Mouse (Mus musculus) limb, embryonic 12.5 days (tissue): ENCODE data around the gene Nfkb1. TPM values are rescaled to one million over a fixed set of nuclear protein-coding genes. Genes with fewer than 3 reads are reported as not detected.

ENCODE experiments used
- ATAC-seq: fragments of 200-750 bp; cut with Nextera tagmentation; 2 replicates; pipeline ENCODE4 v1.8.0; 2017; ENCODE audit warnings: low read depth, moderate TSS enrichment; ENCODE audit not compliant: insufficient number of reproducible peaks, insufficient read depth, low FRiP score, low TSS enrichment
- H3K27ac ChIP-seq: fragments of 300-500 bp; sonication (generic); 2 replicates; pipeline ENCODE4 v1.5.1; 2016; ENCODE audit warnings: mild to moderate bottlenecking, moderate library complexity
- H3K27me3 ChIP-seq: fragments of 300-500 bp; sonication (generic); 2 replicates; pipeline ENCODE4 v1.6.1; 2016; ENCODE audit warnings: mild to moderate bottlenecking, moderate library complexity
- H3K36me3 ChIP-seq: fragments of 300-500 bp; sonication (generic); 2 replicates; pipeline ENCODE4 v1.6.1; 2016; ENCODE audit warnings: mild to moderate bottlenecking, moderate library complexity
- H3K4me1 ChIP-seq: fragments of 300-500 bp; sonication (generic); replicated peaks from 2 replicates; pipeline ENCODE4 v1.6.1; 2016
- H3K4me2 ChIP-seq: fragments of 300-500 bp; sonication (generic); 2 replicates; pipeline ENCODE4 v1.6.1; 2016; ENCODE audit warnings: mild to moderate bottlenecking, moderate library complexity
- H3K4me3 ChIP-seq: fragments of 300-500 bp; sonication (generic); replicated peaks from 2 replicates; pipeline ENCODE4 v1.5.1; 2016; ENCODE audit warnings: mild to moderate bottlenecking
- H3K9ac ChIP-seq: fragments of 300-500 bp; sonication (generic); replicated peaks from 2 replicates; pipeline ENCODE4 v1.6.1; 2016; ENCODE audit warnings: mild to moderate bottlenecking, moderate library complexity
- H3K9me3 ChIP-seq: fragments of 300-500 bp; sonication (generic); 2 replicates; pipeline ENCODE4 v1.6.1; 2016; ENCODE audit warnings: mild to moderate bottlenecking, moderate library complexity
- WGBS: fragments of 180-500 bp; shearing (Covaris S2); methylation state at CpG from one replicate; pipeline ENCODE4 v1.1.7; 2016; 5-methylcytosine and 5-hydroxymethylcytosine counted together
- polyA plus RNA-seq: library from polyadenylated mRNA; unstranded; fragments of >200 nt; fragmentation: Nextera tagmentation; extraction: Ambion mirVana; gene quantifications from 2 replicates; pipeline ENCODE4 v1.2.1, GENCODE M21; 2016

Gene Nfkb1
- polyA plus RNA-seq, 1 experiment from 2014 or later: 16.8 TPM

- 0 out of 2 replicates have a peak, but pooled peaks cover 4% of the 10 kb centered on the region for H3K27me3 ChIP-seq
- H3K27ac ChIP-seq: no peak overlapping the region
- H3K4me3 ChIP-seq: no peak overlapping the region
- ATAC-seq: no peak
- no peak overlapping the region for H3K4me2 ChIP-seq
- no peaks in the 10 kb centered on the region for H3K9me3 ChIP-seq
- peaks cover 19% of the 10 kb centered on the region for H3K4me1 ChIP-seq
- H3K36me3 ChIP-seq: no peaks in the 10 kb centered on the region
- H3K9ac ChIP-seq: no peak overlapping the region
- WGBS: 52% methylated on average over 10 of the region's 10 CpGs
These were observed 8.3 kb upstream of the Nfkb1 start for GRCm38 (mm10) chr3:135699523-135700264.

DNA sequence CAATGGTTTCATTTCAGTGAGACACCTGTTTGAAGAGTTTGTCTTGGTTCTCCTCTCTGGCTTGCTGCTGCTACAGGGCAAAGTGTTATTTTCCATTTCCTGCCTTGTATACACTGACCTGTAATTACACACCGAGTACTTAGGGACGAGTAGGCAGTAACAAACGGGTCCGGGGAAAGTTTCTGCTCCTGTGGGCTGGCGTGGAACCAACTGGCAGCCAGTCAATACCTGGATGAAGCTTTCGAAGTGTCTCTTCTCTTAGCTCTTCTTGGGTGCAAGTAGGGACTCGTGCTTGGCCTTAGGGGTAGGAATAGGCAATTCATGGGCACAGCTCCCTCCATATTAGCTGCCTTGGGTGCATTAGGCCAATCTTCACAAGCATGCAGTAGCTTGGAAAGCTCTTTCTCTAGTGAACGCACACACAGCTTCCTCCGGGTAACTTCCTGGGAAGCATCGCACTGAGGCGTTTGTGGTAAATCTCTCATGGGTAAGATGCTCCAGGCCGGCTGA is 7.2 kb upstream of the Nfkb1 start:
- H3K36me3 ChIP-seq: no peaks in the 10 kb centered on the region
- H3K27me3 ChIP-seq: peaks cover 7% of the 10 kb centered on the region; the same call in 1 of the 2 replicates
- H3K27ac ChIP-seq: no peak overlapping the region
- H3K4me2 ChIP-seq: no peak overlapping the region
- no peaks in the 10 kb centered on the region for H3K9me3 ChIP-seq
- no peak overlapping the region for H3K9ac ChIP-seq
- H3K4me3 ChIP-seq: no peak overlapping the region
- 50% methylated on average over 12 of the region's 12 CpGs for WGBS
- H3K4me1 ChIP-seq: peaks cover 19% of the 10 kb centered on the region
- ATAC-seq: no peak

DNA sequence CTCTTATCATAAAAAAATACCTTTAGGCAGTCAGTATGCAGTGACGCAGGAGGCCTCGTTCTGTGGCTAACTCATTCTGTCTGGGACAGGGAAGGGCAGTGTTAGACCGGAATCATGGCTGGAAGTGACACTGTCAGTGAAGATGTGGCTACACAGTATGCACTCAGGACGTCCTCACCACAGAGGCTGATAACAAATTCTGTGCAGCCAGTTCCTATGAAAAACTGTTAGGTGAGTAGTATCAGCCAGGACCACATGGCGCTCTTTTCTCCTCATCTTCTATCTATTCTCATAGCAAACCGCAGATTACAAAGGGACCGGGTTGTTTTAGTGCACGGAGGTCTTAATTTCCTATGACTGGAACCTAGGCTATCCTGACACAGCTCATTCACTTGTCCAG is 4.9 kb upstream of the Nfkb1 start:
- ATAC-seq: no peak
- Histone ChIP-seq H3K4me3 (no peak overlapping the region), H3K27me3 (peaks cover 14% of the 10 kb centered on the region), H3K4me1 (peaks cover 34% of the 10 kb centered on the region), H3K4me2 (no peak overlapping the region), H3K9ac (no peak overlapping the region), H3K27ac (no peak overlapping the region), H3K36me3 (no peaks in the 10 kb centered on the region), H3K9me3 (no peaks in the 10 kb centered on the region)
- 76% methylated on average over 8 of the region's 8 CpGs for WGBS

- Histone ChIP-seq H3K4me2 (no peak overlapping the region), H3K27ac (no peak overlapping the region), H3K9ac (no peak overlapping the region), H3K27me3 (peaks cover 12% of the 10 kb centered on the region), H3K36me3 (peaks cover 3% of the 10 kb centered on the region; the same call in 1 of the 2 replicates), H3K9me3 (0 out of 2 replicates have a peak, but pooled peaks cover 5% of the 10 kb centered on the region), H3K4me3 (no peak overlapping the region), H3K4me1 (peaks cover 42% of the 10 kb centered on the region)
- 39% methylated on average over 3 of the region's 3 CpGs for WGBS
- ATAC-seq: no peak
These were observed 1.7 kb upstream of the Nfkb1 start for GRCm38 (mm10) chr3:135692999-135693398.

DNA sequence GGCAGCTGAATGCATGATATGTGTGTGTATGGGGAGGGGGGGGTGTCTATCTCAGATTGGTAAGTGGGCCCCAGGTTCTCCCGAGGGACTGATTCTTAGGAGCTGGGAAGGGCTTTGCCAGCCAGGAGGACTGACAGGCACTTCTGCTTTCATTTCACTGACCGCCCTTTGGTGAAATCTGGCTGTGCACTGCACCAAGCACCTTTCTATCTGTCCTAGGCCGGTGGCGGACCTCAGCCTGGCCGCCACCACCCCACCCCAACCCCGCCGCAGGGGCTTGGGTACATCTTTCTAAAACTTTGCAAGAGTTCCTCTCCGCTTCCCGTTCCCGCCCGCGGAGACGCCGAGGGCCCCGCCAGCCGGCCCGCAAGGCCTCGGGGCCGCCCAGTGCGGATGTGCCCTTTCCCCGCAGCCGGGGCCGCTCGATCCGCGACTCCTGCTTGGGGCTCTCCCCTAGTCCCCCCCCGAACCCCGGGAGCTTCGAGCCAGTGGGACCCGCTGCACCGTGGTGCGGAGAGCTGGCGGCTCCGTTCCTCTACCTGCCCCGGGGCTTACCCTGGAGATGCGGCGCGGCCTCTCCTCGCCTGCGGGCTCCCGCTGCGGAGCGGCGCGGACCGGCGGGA is 668 bp downstream of the Nfkb1 start:
- H3K27me3 ChIP-seq: peaks cover 12% of the 10 kb centered on the region
- H3K9ac ChIP-seq: peak overlapping the region; percentile 97
- H3K36me3 ChIP-seq: peaks cover 3% of the 10 kb centered on the region; the same call in 1 of the 2 replicates
- H3K9me3 ChIP-seq: 0 out of 2 replicates have a peak, but pooled peaks cover 6% of the 10 kb centered on the region
- WGBS: under 1% methylated on average over 47 of the region's 47 CpGs
- peak overlapping the region; percentile 82 for H3K4me2 ChIP-seq
- peak overlapping the region; percentile 90 for H3K27ac ChIP-seq
- peak overlapping the region; percentile 87 for H3K4me3 ChIP-seq
- peak; percentile 67 for ATAC-seq
- H3K4me1 ChIP-seq: peaks cover 31% of the 10 kb centered on the region

- H3K4me3 ChIP-seq: peak overlapping the region; percentile 87
- peaks cover 10% of the 10 kb centered on the region for H3K27me3 ChIP-seq
- H3K9me3 ChIP-seq: 0 out of 2 replicates have a peak, but pooled peaks cover 6% of the 10 kb centered on the region
- H3K4me1 ChIP-seq: peaks cover 31% of the 10 kb centered on the region
- peak overlapping the region; percentile 82 for H3K4me2 ChIP-seq
- WGBS: 40% methylated on average over 10 of the region's 10 CpGs
- peak overlapping the region; percentile 97 for H3K9ac ChIP-seq
- H3K27ac ChIP-seq: no peak overlapping the region
- peaks cover 3% of the 10 kb centered on the region; the same call in 1 of the 2 replicates for H3K36me3 ChIP-seq
- ATAC-seq: no peak
These were observed 1.4 kb downstream of the Nfkb1 start for GRCm38 (mm10) chr3:135689773-135690567.

GRCm38 (mm10) chr3:135688970-135689772 is 2.2 kb downstream of the Nfkb1 start:
- Histone ChIP-seq H3K4me3 (no peak overlapping the region), H3K9me3 (0 out of 2 replicates have a peak, but pooled peaks cover 6% of the 10 kb centered on the region), H3K4me2 (peak overlapping the region; percentile 82; the same call in 1 of the 2 replicates), H3K9ac (no peak overlapping the region), H3K36me3 (peaks cover 3% of the 10 kb centered on the region; the same call in 1 of the 2 replicates), H3K4me1 (peaks cover 31% of the 10 kb centered on the region), H3K27me3 (peaks cover 10% of the 10 kb centered on the region), H3K27ac (no peak overlapping the region)
- whole genome bisulfite sequencing: 29% methylated on average over 11 of the region's 11 CpGs
- ATAC-seq: no peak

- peaks cover 31% of the 10 kb centered on the region for H3K4me1 ChIP-seq
- H3K9me3 ChIP-seq: 0 out of 2 replicates have a peak, but pooled peaks cover 6% of the 10 kb centered on the region
- peaks cover 3% of the 10 kb centered on the region; the same call in 1 of the 2 replicates for H3K36me3 ChIP-seq
- no peak overlapping the region for H3K4me2 ChIP-seq
- H3K27me3 ChIP-seq: peaks cover 1% of the 10 kb centered on the region; the same call in 1 of the 2 replicates
- WGBS: 64% methylated on average over 9 of the region's 9 CpGs
- H3K4me3 ChIP-seq: no peak overlapping the region
- ATAC-seq: no peak
- no peak overlapping the region for H3K27ac ChIP-seq
- no peak overlapping the region for H3K9ac ChIP-seq
These were observed 3.4 kb downstream of the Nfkb1 start for GRCm38 (mm10) chr3:135687965-135688364.

GRCm38 (mm10) chr3:135686419-135686818 is 4.9 kb downstream of the Nfkb1 start:
- no peak overlapping the region for H3K4me2 ChIP-seq
- ATAC-seq: no peak
- no peaks in the 10 kb centered on the region for H3K27me3 ChIP-seq
- H3K27ac ChIP-seq: no peak overlapping the region
- H3K9ac ChIP-seq: no peak overlapping the region
- H3K4me1 ChIP-seq: peaks cover 28% of the 10 kb centered on the region
- 0 out of 2 replicates have a peak, but pooled peaks cover 6% of the 10 kb centered on the region for H3K9me3 ChIP-seq
- peaks cover 3% of the 10 kb centered on the region; the same call in 1 of the 2 replicates for H3K36me3 ChIP-seq
- no peak overlapping the region for H3K4me3 ChIP-seq
- 54% methylated on average over 5 of the region's 5 CpGs for WGBS

DNA sequence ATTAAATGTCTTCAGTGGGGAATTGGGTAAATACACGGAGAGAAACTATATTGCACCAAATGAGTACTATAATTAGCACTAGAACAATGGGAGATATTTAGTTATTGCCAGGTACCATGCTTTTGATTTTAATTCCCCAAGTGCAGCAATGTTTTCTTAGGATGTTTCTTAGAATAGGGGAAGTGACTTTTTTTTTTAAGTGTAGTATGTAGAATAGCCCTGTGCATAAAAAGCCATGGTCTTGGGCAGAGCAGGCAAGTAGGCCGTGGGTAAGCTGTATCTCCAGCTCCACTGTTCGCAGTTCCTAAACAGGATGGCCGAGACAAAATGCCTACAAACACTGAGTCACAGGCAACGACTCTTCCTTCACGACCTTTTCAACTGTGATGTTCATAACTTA is 8.1 kb downstream of the Nfkb1 start:
- WGBS: 77% methylated on average over 6 of the region's 6 CpGs
- Histone ChIP-seq H3K4me2 (no peak overlapping the region), H3K9ac (no peak overlapping the region), H3K27me3 (no peaks in the 10 kb centered on the region), H3K4me1 (peaks cover 18% of the 10 kb centered on the region), H3K4me3 (no peak overlapping the region), H3K36me3 (peaks cover 3% of the 10 kb centered on the region; the same call in 1 of the 2 replicates), H3K27ac (no peak overlapping the region), H3K9me3 (0 out of 2 replicates have a peak, but pooled peaks cover 4% of the 10 kb centered on the region)
- ATAC-seq: no peak
